Mouse (Mus musculus) lung, embryonic 15.5 days (tissue): ENCODE data around the gene St14. TPM values are rescaled to one million over a fixed set of nuclear protein-coding genes. Genes with fewer than 3 reads are reported as not detected.
"Not testable (repeated sequence)": the region's sequence is repeated elsewhere in the genome, so short reads cannot be mapped to it uniquely, and the experiment has no call there.

Source experiments
- ATAC-seq: fragments of 200-750 bp; cut with Nextera tagmentation; 2 replicates; pipeline ENCODE4 v1.8.0; 2017; ENCODE audit warnings: moderate number of reproducible peaks, borderline replicate concordance; ENCODE audit not compliant: low FRiP score, low TSS enrichment; ENCODE audit errors: extremely low read depth
- H3K27ac ChIP-seq: fragments of 300-500 bp; sonication (generic); 2 replicates; pipeline ENCODE4 v1.5.1; 2015; ENCODE audit warnings: moderate library complexity, mild to moderate bottlenecking, inconsistent platforms
- H3K27me3 ChIP-seq: fragments of 300-500 bp; sonication (generic); 2 replicates; pipeline ENCODE4 v1.6.1; 2015; ENCODE audit warnings: inconsistent platforms
- H3K36me3 ChIP-seq: fragments of 300-500 bp; sonication (generic); 2 replicates; pipeline ENCODE4 v1.6.1; 2015; ENCODE audit warnings: inconsistent platforms
- H3K4me1 ChIP-seq: fragments of 300-500 bp; sonication (generic); 2 replicates; pipeline ENCODE4 v1.6.1; 2015; ENCODE audit warnings: inconsistent platforms
- H3K4me2 ChIP-seq: fragments of 300-500 bp; sonication (generic); 2 replicates; pipeline ENCODE4 v1.6.1; 2015; ENCODE audit warnings: inconsistent platforms, mild to moderate bottlenecking, moderate library complexity
- H3K4me3 ChIP-seq: fragments of 300-500 bp; sonication (generic); 2 replicates; pipeline ENCODE4 v1.5.1; 2015; ENCODE audit warnings: mild to moderate bottlenecking, inconsistent platforms
- H3K9ac ChIP-seq: fragments of 300-500 bp; sonication (generic); 2 replicates; pipeline ENCODE4 v1.6.1; 2015; ENCODE audit warnings: inconsistent platforms
- H3K9me3 ChIP-seq: fragments of 300-500 bp; sonication (generic); 2 replicates; pipeline ENCODE4 v1.6.1; 2016; ENCODE audit warnings: inconsistent platforms
- WGBS: fragments of 180-500 bp; shearing (Covaris S2); methylation state at CpG from one replicate; pipeline ENCODE4 v1.1.7; 2015; 5-methylcytosine and 5-hydroxymethylcytosine counted together
- polyA plus RNA-seq: library from polyadenylated mRNA; unstranded; fragments of >200 nt; fragmentation: Nextera tagmentation; extraction: Ambion mirVana; gene quantifications from 2 replicates; pipeline ENCODE4 v1.2.1, GENCODE M21; 2015

The St14 gene
- polyA plus RNA-seq, result 48.1 and 50.9 TPM in 2 replicates

DNA sequence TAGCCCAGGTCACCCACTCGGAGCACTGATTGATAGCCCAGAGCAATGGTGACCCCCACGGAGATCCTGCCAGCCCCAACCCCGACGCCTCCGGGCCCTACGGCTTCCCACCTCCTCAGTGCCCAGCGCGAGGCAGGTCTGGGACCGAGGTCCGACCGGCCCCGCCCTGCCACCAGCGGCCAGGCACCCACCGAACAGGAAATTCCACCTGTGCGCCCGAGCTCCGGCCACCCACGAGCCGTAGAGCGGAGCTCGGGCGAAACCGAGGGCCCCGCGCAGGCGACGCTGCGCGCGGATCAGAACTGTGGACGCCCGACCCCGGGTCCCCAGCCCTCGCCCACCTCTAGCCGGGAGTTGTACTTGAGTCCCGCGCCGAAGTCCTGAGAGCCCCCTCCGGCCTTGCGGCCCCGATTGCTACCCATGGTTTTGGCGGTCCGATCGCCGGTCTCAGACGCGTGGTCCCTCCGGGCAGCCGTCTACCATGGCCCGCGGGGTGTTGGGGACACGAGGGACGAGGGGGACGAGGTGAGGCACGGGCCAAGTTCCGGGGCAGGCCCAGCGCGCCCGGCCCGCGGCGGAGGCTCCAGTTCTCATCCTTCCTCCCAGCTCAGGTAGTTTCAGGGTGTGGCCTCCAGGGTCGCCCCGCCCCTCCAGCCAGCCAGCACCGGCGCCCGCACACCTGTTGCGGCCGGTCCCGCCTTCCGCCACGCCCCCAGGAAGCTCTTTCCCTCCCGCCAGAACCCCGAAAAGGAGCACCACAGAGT is at the start of gene St14:
Gene St14 (minus strand): TSS at position 649 of the 764 bp plus-strand sequence.
- WGBS, result under 1% methylated on average over 74 of the region's 74 CpGs
- H3K4me1 ChIP-seq, result peaks cover 20% of the 10 kb centered on the region
- H3K4me2 ChIP-seq, result peak within 1 kb of the TSS; percentile 78
- ATAC-seq, result peak; percentile 72
- peaks cover 58% of the 10 kb centered on the region for H3K27me3 ChIP-seq
- no peaks in the 10 kb centered on the region for H3K36me3 ChIP-seq
- peak within 1 kb of the TSS; percentile 57 for H3K4me3 ChIP-seq
- peak within 1 kb of the TSS; percentile 60 for H3K9ac ChIP-seq
- H3K9me3 ChIP-seq, result no peaks in the 10 kb centered on the region
- peak within 1 kb of the TSS; percentile 57 for H3K27ac ChIP-seq

DNA sequence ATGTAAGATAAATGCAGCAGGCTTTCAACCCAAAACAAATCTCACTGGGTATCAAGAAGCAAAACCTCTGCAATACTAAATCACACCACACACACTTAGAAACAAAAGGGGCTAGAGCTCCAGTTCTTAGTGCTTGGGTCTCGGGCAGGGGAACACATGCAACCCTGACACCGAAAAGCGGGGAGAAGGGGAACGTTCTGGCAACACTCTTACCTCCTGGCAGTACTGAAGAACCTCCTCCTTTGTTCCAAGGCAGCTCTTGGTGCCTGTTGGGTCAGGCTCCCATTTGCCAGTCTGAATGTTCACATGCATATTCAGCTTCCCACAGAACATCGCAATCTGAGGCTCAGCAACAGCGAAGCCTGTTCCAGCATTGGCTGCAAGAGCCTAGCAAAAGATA is 46.0 kb upstream of the St14 start:
- Histone ChIP-seq H3K27me3 (no peaks in the 10 kb centered on the region), H3K4me1 (peaks cover 44% of the 10 kb centered on the region), H3K4me2 (no peak overlapping the region), H3K9me3 (no peaks in the 10 kb centered on the region), H3K4me3 (no peak overlapping the region), H3K27ac (no peak overlapping the region), H3K36me3 (peaks cover 6% of the 10 kb centered on the region; the same call in 1 of the 2 replicates), H3K9ac (no peak overlapping the region)
- ATAC-seq, result no peak
- WGBS, result 85% methylated on average over 6 of the region's 6 CpGs

DNA sequence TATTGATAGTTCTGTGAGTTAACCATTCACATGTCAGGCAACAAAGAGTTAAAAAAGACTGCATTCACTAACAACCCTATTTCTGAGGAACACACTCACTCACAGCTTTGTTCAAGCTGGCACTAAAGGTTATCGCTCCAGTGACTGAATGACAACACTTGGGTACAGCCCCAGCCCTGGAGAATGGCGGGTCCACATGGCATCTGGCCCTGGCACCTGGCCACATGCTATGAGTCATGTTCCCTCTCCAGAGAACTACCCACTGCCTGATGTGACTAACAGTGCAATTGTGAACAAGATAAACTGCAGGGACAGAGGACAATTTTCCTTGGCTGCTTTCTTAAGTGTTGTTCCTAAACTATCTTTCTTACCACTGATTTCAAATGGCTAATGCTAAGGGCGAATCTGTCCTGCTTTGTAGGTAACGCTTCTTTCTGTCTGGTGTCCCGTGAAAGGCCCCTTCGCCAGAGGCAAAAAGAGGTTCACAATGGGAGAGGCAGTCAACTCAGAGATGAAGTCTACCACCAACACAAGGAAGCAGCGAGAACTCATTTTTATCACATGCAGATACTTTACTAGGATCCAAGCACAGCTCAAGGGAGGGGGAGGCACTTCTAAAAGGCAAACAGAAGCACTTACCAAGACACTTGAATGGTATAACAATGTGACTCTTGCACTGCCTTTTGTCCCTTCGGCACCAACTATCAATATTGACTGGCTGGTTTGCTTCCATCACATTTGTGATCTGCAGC is 44.9 kb upstream of the St14 start:
- Histone ChIP-seq H3K4me1 (peaks cover 33% of the 10 kb centered on the region), H3K4me3 (no peak overlapping the region), H3K4me2 (no peak overlapping the region), H3K36me3 (peaks cover 9% of the 10 kb centered on the region; the same call in 1 of the 2 replicates), H3K9me3 (no peaks in the 10 kb centered on the region), H3K27ac (peak overlapping the region; percentile 74), H3K9ac (no peak overlapping the region), H3K27me3 (no peaks in the 10 kb centered on the region)
- peak; percentile 64 for ATAC-seq
- 64% methylated on average over 8 of the region's 8 CpGs for WGBS

DNA sequence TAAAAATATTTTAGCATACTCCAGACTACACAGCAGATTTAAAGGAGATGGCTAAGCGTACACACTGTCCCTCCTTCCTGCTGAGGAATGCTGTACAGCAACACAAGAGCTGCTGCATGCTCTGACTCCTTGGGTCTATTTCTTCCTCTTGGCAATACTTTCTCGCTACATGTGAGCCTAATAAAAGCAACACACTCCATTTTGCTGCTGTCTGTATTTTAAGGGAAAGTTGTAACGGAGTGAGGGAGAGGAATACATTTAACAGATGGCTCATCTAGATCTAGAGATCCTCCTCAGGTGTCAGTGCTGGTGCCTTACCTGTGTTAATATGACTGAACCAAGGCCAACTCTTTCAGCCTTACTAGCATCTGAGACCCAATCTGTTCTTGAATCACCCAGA is 44.3 kb upstream of the St14 start:
- no peak overlapping the region for H3K4me2 ChIP-seq

DNA sequence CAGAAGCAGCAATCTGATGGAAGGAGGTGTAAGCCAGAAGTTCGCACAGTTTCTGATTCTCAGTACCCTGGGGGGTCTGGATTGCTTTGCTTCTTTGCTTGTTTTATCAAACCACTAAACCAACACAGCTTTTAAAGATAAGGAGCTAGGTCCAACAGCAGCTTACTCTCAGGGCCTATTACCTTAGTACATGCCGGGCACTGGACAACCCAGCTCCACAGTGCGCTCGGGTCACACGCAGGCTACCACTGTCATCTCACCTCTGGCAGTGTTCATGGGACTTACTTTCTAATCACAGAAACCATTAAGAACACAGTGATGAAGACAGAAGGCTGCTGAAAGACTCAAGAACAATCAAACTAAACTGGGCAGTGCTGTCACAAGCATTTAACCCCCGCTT is 43.7 kb upstream of the St14 start:
- peaks cover 16% of the 10 kb centered on the region; the same call in 1 of the 2 replicates for H3K36me3 ChIP-seq
- H3K27me3 ChIP-seq, result no peaks in the 10 kb centered on the region
- no peak overlapping the region for H3K4me2 ChIP-seq
- H3K9ac ChIP-seq, result no peak overlapping the region
- H3K4me1 ChIP-seq, result peaks cover 31% of the 10 kb centered on the region
- H3K9me3 ChIP-seq, result no peaks in the 10 kb centered on the region
- no peak for ATAC-seq
- no peak overlapping the region; the same call in 1 of the 2 replicates for H3K27ac ChIP-seq
- H3K4me3 ChIP-seq, result no peak overlapping the region
- 73% methylated on average over 6 of the region's 6 CpGs for WGBS

More for the DNA sequence above, 44.3 kb upstream of the St14 start:
- H3K9me3 ChIP-seq, result no peaks in the 10 kb centered on the region
- 68% methylated on average over 3 of the region's 3 CpGs for WGBS
- peaks cover 14% of the 10 kb centered on the region; the same call in 1 of the 2 replicates for H3K36me3 ChIP-seq
- H3K27ac ChIP-seq, result no peak overlapping the region
- H3K27me3 ChIP-seq, result no peaks in the 10 kb centered on the region
- ATAC-seq, result no peak
- peaks cover 31% of the 10 kb centered on the region for H3K4me1 ChIP-seq
- H3K9ac ChIP-seq, result no peak overlapping the region
- no peak overlapping the region for H3K4me3 ChIP-seq

DNA sequence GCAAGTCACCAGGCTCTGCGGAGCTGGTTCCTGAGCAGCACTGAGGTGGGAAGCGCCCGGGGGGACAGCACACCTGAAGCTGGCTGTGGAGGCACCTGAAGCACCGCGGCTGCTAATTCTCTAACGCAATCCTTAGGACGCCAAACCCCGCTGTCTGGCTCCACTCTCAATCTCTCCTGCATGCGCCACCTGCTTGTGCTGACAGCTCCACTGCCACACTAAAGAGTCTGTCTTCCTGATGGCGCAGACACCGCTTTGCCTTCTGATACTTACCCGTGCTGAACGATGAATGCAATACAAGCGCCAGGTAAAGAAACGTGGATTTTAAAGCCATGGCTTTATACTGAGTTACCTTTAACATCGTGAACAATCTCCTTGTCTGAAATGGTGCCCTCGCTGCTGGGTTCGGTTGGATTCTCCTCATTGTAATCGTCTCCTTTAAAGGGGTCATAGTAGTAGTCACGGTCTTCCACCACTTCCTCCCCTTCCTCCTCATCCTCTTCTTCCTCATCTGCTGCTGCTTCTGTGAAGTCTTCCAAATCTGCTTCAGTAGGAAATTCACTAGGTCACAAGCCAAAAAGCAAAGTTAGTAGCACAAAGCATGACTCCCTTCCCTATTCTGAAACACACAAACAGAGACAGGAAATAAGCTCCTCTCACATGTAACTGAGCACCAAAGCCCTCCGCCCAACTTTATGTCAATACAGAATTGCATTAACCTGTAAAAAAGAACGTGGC is 36.9 kb upstream of the St14 start:
- Histone ChIP-seq H3K27ac (no peak overlapping the region), H3K4me2 (no peak overlapping the region), H3K9me3 (no peaks in the 10 kb centered on the region), H3K36me3 (peaks cover 58% of the 10 kb centered on the region), H3K27me3 (no peaks in the 10 kb centered on the region), H3K9ac (no peak overlapping the region), H3K4me3 (no peak overlapping the region), H3K4me1 (no peaks in the 10 kb centered on the region)
- 91% methylated on average over 22 of the region's 22 CpGs for WGBS
- no peak for ATAC-seq

DNA sequence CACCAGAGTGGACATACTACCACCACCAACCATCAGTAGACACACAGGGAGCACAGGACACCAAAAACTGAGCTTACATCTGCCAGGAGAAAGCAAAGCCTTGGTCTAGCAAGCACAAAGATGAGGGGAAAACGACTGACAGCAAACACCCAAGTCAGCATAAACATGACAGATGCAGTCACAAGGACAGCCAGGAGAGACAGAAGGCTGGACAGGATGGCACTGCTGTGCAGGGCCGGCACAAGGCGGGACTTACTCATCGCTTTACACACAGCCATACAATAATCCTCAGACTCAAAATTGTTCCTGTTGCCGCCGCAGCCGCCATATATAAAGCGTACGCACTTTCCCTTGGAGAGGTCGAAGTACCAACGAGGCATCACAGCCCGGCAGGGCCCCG is 35.7 kb upstream of the St14 start:
- 89% methylated on average over 13 of the region's 13 CpGs for WGBS
- Histone ChIP-seq H3K4me3 (no peak overlapping the region), H3K9me3 (no peaks in the 10 kb centered on the region), H3K27me3 (no peaks in the 10 kb centered on the region), H3K9ac (no peak overlapping the region), H3K27ac (no peak overlapping the region), H3K4me1 (no peaks in the 10 kb centered on the region), H3K4me2 (no peak overlapping the region), H3K36me3 (peaks cover 64% of the 10 kb centered on the region)
- no peak for ATAC-seq

DNA sequence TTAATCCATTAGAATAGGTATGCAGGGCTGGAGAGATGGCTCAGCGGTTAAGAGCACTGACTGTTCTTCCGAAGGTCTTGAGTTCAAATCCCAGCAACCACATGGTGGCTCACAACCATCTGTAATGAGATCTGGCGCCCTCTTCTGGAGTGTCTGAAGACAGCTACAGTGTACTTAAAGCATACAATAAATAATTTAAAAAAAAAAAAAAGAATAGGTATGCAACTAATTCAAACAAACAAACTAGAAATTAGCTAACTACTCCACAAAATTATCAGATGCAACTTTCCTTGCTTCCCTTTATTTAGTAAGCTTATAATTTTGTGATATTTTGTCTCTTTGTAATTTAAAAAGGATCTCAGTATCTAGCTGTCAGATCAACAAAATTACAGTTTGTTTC is 33.9 kb upstream of the St14 start:
- WGBS, result 81% methylated on average over 3 of the region's 3 CpGs
- H3K9ac ChIP-seq, H3K4me2 ChIP-seq, ATAC-seq, H3K4me3 ChIP-seq, H3K27ac ChIP-seq, H3K4me1 ChIP-seq, H3K9me3 ChIP-seq, H3K27me3 ChIP-seq: not testable (repeated sequence)
- peaks cover 72% of the 10 kb centered on the region for H3K36me3 ChIP-seq

DNA sequence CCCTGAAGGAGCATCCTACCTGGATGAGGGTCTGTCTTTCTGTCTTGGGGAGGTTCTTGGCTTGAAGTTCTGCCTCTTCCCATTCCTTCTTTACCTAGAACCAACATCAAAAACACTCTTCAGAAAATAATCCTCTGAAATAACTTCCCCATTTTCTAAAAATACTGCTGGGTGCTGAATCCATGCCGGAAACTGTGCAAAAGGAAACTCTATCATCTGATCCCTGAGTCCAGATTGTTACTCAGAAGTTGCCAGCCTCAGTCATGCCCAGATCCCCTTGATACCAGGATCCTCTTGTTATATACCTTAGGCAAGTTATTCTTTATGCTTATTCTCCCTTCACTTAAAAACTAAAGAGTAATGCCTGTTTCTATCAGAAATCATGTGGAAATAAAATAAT is 31.7 kb upstream of the St14 start:
- no peak overlapping the region for H3K27ac ChIP-seq
- WGBS, result 93% methylated on average over 1 of the region's 1 CpGs
- no peaks in the 10 kb centered on the region for H3K27me3 ChIP-seq
- no peak overlapping the region for H3K9ac ChIP-seq
- no peak for ATAC-seq
- no peak overlapping the region for H3K4me3 ChIP-seq
- no peak overlapping the region for H3K4me2 ChIP-seq
- no peaks in the 10 kb centered on the region for H3K4me1 ChIP-seq
- H3K9me3 ChIP-seq, result no peaks in the 10 kb centered on the region
- peaks cover 88% of the 10 kb centered on the region for H3K36me3 ChIP-seq

DNA sequence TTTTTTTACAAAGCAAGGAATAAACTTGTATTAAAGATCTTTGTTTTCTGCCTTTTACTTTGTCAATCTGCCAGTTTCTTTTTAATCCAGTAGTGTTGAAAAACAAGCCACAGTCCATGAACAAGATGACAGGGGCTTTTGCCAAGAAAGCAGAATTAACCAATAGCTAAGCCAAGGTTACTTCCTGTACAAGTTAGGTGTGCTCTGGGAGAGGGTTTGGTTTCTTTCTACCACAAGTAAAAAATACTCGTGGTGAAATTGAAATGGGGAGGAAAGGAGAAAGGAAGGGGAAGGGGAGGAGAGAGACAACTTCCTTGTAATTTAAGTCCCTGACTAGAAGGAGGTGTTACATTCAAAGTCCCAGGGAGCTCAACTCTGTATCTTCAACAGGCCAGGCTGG is 31.3 kb upstream of the St14 start:
- H3K4me3 ChIP-seq, result no peak overlapping the region
- H3K9ac ChIP-seq, result no peak overlapping the region
- H3K4me1 ChIP-seq, result no peaks in the 10 kb centered on the region
- H3K36me3 ChIP-seq, result peaks cover 87% of the 10 kb centered on the region
- WGBS, result 50% methylated on average over 1 of the region's 1 CpGs
- no peak overlapping the region for H3K4me2 ChIP-seq
- no peak overlapping the region for H3K27ac ChIP-seq
- H3K27me3 ChIP-seq, result no peaks in the 10 kb centered on the region
- H3K9me3 ChIP-seq, result no peaks in the 10 kb centered on the region
- ATAC-seq, result no peak

DNA sequence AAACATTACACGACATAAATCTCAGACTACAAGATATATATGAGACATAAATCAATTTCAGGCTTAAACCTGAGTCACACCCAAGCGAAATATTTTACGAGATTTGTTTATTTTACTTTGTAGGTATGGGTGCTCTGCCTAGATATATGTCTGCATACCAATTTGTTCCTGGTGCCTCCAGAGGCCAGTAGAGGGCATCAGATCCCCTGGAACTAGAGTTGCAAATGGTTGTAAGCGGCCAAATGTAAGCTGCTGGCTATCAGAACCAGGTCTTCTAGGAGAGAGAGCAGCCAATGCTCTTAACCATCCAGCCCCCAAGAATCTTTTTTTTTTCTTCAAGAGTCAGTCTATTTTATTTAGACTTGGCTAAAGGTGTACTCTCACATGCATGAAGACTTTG is 28.3 kb upstream of the St14 start:
- no peaks in the 10 kb centered on the region for H3K9me3 ChIP-seq
- no peak overlapping the region for H3K9ac ChIP-seq
- H3K27ac ChIP-seq, result no peak overlapping the region
- peaks cover 91% of the 10 kb centered on the region for H3K36me3 ChIP-seq
- 65% methylated on average over 4 of the region's 4 CpGs for WGBS
- H3K4me2 ChIP-seq, result no peak overlapping the region
- no peaks in the 10 kb centered on the region for H3K27me3 ChIP-seq
- no peak for ATAC-seq
- no peaks in the 10 kb centered on the region for H3K4me1 ChIP-seq
- H3K4me3 ChIP-seq, result no peak overlapping the region
